Mouse (Mus musculus): ENCODE measurements at regions not wholly inside any gene's neighbourhood (a gene's known extent, or its start where the extent isn't known, plus 50 kb on each side); places are given as distances from the start of the nearest gene placed in this dataset.
"Not testable (repeated sequence)": the region's sequence is repeated elsewhere in the genome, so short reads cannot be mapped to it uniquely, and the experiment has no call there.

- TF ChIP-seq USF1 (IDR thresholded peaks at IDR 0.05; ENCODE audit: low read depth) (no peak), FOSL1 (IDR thresholded peaks at IDR 0.05; ENCODE audit: insufficient read depth, low read length, poor library complexity, severe bottlenecking) (no peak), MYOG (IDR thresholded peaks at IDR 0.05; ENCODE audit: control insufficient read depth, extremely low read depth, insufficient read length) (no peak), CTCF (IDR thresholded peaks at IDR 0.05; ENCODE audit: control insufficient read depth, insufficient read depth, insufficient read length) (no peak), CEBPB (IDR thresholded peaks at IDR 0.05; ENCODE audit: low read depth) (no peak), MYOD1 (IDR thresholded peaks at IDR 0.05; ENCODE audit: control insufficient read depth, insufficient read length, low read depth) (no peak), MAX (IDR thresholded peaks at IDR 0.05) (no peak)
- Histone ChIP-seq H3K36me3 (ENCODE audit: control insufficient read depth, insufficient read depth) (no peaks in the 10 kb centered on the region), H3ac (ENCODE audit: control insufficient read depth, insufficient read length, low read depth) (no peak overlapping the region), H3K79me2 (ENCODE audit: control insufficient read depth, insufficient read depth) (no peaks in the 10 kb centered on the region), H3K79me3 (ENCODE audit: low read depth) (no peaks in the 10 kb centered on the region), H3K27me3 (ENCODE audit: control insufficient read depth, insufficient read depth, insufficient read length) (no peaks in the 10 kb centered on the region), H3K4me3 (ENCODE audit: insufficient read depth, poor library complexity, severe bottlenecking) (no peak overlapping the region)
Observed at GRCm38 (mm10) chr1:17493596-17493995, 652.1 kb downstream of the Crisp4 start.

GRCm38 (mm10) chr1:17489854-17490202 lies 655.9 kb downstream of the Crisp4 start:
- not testable (repeated sequence) for H3K4me3 ChIP-seq (ENCODE audit: insufficient read depth, poor library complexity, severe bottlenecking); H3K79me2 ChIP-seq (ENCODE audit: control insufficient read depth, insufficient read depth); H3K27me3 ChIP-seq (ENCODE audit: control insufficient read depth, insufficient read depth, insufficient read length); H3K79me3 ChIP-seq (ENCODE audit: low read depth); H3ac ChIP-seq (ENCODE audit: control insufficient read depth, insufficient read length, low read depth); H3K36me3 ChIP-seq (ENCODE audit: control insufficient read depth, insufficient read depth)

GRCm38 (mm10) chr1:17489192-17489853 lies 656.4 kb downstream of the Crisp4 start:
- H3ac ChIP-seq (ENCODE audit: control insufficient read depth, insufficient read length, low read depth); H3K4me3 ChIP-seq (ENCODE audit: insufficient read depth, poor library complexity, severe bottlenecking); H3K79me2 ChIP-seq (ENCODE audit: control insufficient read depth, insufficient read depth); H3K79me3 ChIP-seq (ENCODE audit: low read depth); H3K36me3 ChIP-seq (ENCODE audit: control insufficient read depth, insufficient read depth); H3K27me3 ChIP-seq (ENCODE audit: control insufficient read depth, insufficient read depth, insufficient read length): not testable (repeated sequence)
- peak; percentile 77 for TF ChIP-seq CEBPB (IDR thresholded peaks at IDR 0.05; ENCODE audit: low read depth)

GRCm38 (mm10) chr1:17451204-17451866 lies 694.4 kb downstream of the Crisp4 start:
- no peaks in the 10 kb centered on the region for H3K79me2 ChIP-seq (ENCODE audit: control insufficient read depth, insufficient read depth)
- TF ChIP-seq USF1 (IDR thresholded peaks at IDR 0.05; ENCODE audit: low read depth) (no peak), CEBPB (IDR thresholded peaks at IDR 0.05; ENCODE audit: low read depth) (no peak), FOSL1 (IDR thresholded peaks at IDR 0.05; ENCODE audit: insufficient read depth, low read length, poor library complexity, severe bottlenecking) (no peak), MAX (IDR thresholded peaks at IDR 0.05) (no peak), MYOG (IDR thresholded peaks at IDR 0.05; ENCODE audit: control insufficient read depth, extremely low read depth, insufficient read length) (no peak)
- H3K79me3 ChIP-seq (ENCODE audit: low read depth), result no peaks in the 10 kb centered on the region
- no peak overlapping the region for H3K4me3 ChIP-seq (ENCODE audit: insufficient read depth, poor library complexity, severe bottlenecking)
- H3K36me3 ChIP-seq (ENCODE audit: control insufficient read depth, insufficient read depth), result no peaks in the 10 kb centered on the region
- H3K27me3 ChIP-seq (ENCODE audit: control insufficient read depth, insufficient read depth, insufficient read length), result no peaks in the 10 kb centered on the region
- no peak overlapping the region for H3ac ChIP-seq (ENCODE audit: control insufficient read depth, insufficient read length, low read depth)

GRCm38 (mm10) chr1:17450715-17451114 lies 695.0 kb downstream of the Crisp4 start:
- Histone ChIP-seq H3ac (ENCODE audit: control insufficient read depth, insufficient read length, low read depth) (no peak overlapping the region), H3K4me3 (ENCODE audit: insufficient read depth, poor library complexity, severe bottlenecking) (no peak overlapping the region), H3K36me3 (ENCODE audit: control insufficient read depth, insufficient read depth) (no peaks in the 10 kb centered on the region), H3K27me3 (ENCODE audit: control insufficient read depth, insufficient read depth, insufficient read length) (no peaks in the 10 kb centered on the region), H3K79me3 (ENCODE audit: low read depth) (no peaks in the 10 kb centered on the region), H3K79me2 (ENCODE audit: control insufficient read depth, insufficient read depth) (no peaks in the 10 kb centered on the region)
- no peak for TF ChIP-seq FOSL1 (IDR thresholded peaks at IDR 0.05; ENCODE audit: insufficient read depth, low read length, poor library complexity, severe bottlenecking)

- no peaks in the 10 kb centered on the region for H3K79me3 ChIP-seq (ENCODE audit: low read depth)
- no peaks in the 10 kb centered on the region for H3K36me3 ChIP-seq (ENCODE audit: control insufficient read depth, insufficient read depth)
- no peaks in the 10 kb centered on the region for H3K79me2 ChIP-seq (ENCODE audit: control insufficient read depth, insufficient read depth)
- no peak for TF ChIP-seq MAX (IDR thresholded peaks at IDR 0.05)
- no peak for TF ChIP-seq MYOD1 (IDR thresholded peaks at IDR 0.05; ENCODE audit: control insufficient read depth, insufficient read length, low read depth)
- no peak for TF ChIP-seq CEBPB (IDR thresholded peaks at IDR 0.05; ENCODE audit: low read depth)
- TF ChIP-seq CTCF (IDR thresholded peaks at IDR 0.05; ENCODE audit: control insufficient read depth, insufficient read depth, insufficient read length), result no peak
- TF ChIP-seq MYOG (IDR thresholded peaks at IDR 0.05; ENCODE audit: control insufficient read depth, extremely low read depth, insufficient read length), result no peak
- TF ChIP-seq USF1 (IDR thresholded peaks at IDR 0.05; ENCODE audit: low read depth), result no peak
- no peak for TF ChIP-seq FOSL1 (IDR thresholded peaks at IDR 0.05; ENCODE audit: insufficient read depth, low read length, poor library complexity, severe bottlenecking)
- no peaks in the 10 kb centered on the region for H3K27me3 ChIP-seq (ENCODE audit: control insufficient read depth, insufficient read depth, insufficient read length)
- H3ac ChIP-seq (ENCODE audit: control insufficient read depth, insufficient read length, low read depth), result no peak overlapping the region
- H3K4me3 ChIP-seq (ENCODE audit: insufficient read depth, poor library complexity, severe bottlenecking), result no peak overlapping the region
Observed at GRCm38 (mm10) chr1:17450295-17450694, 695.4 kb downstream of the Crisp4 start.
